ENCODE assay signal across 24 mouse cellular contexts in the genomic region with DNA sequence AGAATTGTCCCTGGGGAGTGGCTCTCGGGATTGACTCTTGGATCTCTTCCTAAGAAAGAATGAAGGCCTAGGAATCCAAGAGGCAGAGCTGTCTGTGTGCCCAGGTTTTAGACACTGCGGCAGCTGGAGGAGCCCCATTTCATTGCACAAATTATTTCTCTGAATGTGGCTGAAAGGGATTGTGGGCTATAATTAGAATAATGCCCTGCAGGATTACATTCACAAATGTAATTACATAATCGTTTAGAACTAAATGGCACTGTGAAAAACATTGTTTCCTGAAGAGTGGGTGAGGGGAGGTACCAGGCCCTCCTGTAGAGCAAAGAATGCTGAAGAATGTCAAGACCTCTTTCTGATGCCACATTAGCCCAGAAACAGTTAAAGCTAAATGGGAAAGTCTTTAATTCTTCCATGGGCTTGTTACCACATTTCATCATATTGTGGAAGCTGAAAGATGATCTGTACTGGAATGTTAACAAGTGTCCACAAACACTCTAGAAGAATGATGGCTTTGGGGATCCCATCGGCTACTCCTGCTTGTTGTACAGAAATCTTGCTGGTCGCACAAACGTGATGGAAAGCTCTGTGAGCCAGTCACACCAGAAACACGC. TPM values are rescaled to one million over a fixed set of nuclear protein-coding genes. Genes with fewer than 3 reads are reported as not detected.
DNase-seq lines count a peak whose midpoint lies in the region; ATAC-seq and TF ChIP-seq lines count a peak whose summit lies in the region.
"Had no signal": no experiment of that assay in that cellular context is flagged by ENCODE, and none has a peak within 500 bp of the region (broad histone marks: within the 10 kb centered on the region; RNA-seq: fewer than 3 reads in every experiment).

No protein-coding gene starts in this region.

- no peak for DNase-seq in forebrain, embryonic 11.5 days (ENCODE audit: low spot score)
- peak; percentile 27 for DNase-seq in midbrain, postnatal 0 days (ENCODE audit: low spot score)
- DNase-seq in midbrain, embryonic 11.5 days (ENCODE audit: low spot score, missing footprints), result no peak
- DNase-seq in brain, adult 2 months (ENCODE audit: low read depth, low spot score), result peak; percentile 10
- no peak for DNase-seq in left cerebral cortex, adult 8-10 months (ENCODE audit: low spot score in 2 of 2)
- DNase-seq: cerebellum, adult 11 months; cerebellum, postnatal 25 days; embryo, embryonic 11 days; gastrocnemius, adult 2 months; heart, postnatal 10 days; liver, embryonic 13.5 days; right cerebral cortex, adult 18-20 months; thymus, postnatal 14 days had no signal

- no peaks in the 10 kb centered on the region for H3K9me3 ChIP-seq in forebrain, embryonic 15.5 days
- H3K9me3 ChIP-seq in forebrain, embryonic 11.5 days (ENCODE audit: control insufficient read depth, low read length), result no peaks in the 10 kb centered on the region
- H3K9me3 ChIP-seq in midbrain, postnatal 0 days (ENCODE audit: low read length), result no peaks in the 10 kb centered on the region
- no peaks in the 10 kb centered on the region for H3K9me3 ChIP-seq in midbrain, embryonic 11.5 days (ENCODE audit: control insufficient read depth, low read length)
- no peaks in the 10 kb centered on the region for H3K9me3 ChIP-seq in neural tube, embryonic 15.5 days (replicated peaks)
- H3K9me3 ChIP-seq: hindbrain, embryonic 15.5 days; limb, embryonic 13.5 days; liver, embryonic 13.5 days; lung, embryonic 15.5 days; midbrain, embryonic 10.5 days had no signal

- no peak overlapping the region for H3K9ac ChIP-seq in forebrain, embryonic 15.5 days (replicated peaks)
- H3K9ac ChIP-seq in forebrain, embryonic 11.5 days (ENCODE audit: low read length), result no peak overlapping the region
- no peak overlapping the region for H3K9ac ChIP-seq in midbrain, postnatal 0 days (replicated peaks; ENCODE audit: low read length, poor library complexity, severe bottlenecking)
- H3K9ac ChIP-seq in midbrain, embryonic 11.5 days (ENCODE audit: low read length), result no peak overlapping the region
- H3K9ac ChIP-seq in neural tube, embryonic 15.5 days (replicated peaks), result no peak overlapping the region
- H3K9ac ChIP-seq: hindbrain, embryonic 15.5 days; limb, embryonic 13.5 days; liver, embryonic 13.5 days; lung, embryonic 15.5 days had no signal

- no peak for TF ChIP-seq CTCF in midbrain, postnatal 0 days (IDR thresholded peaks at IDR 0.05)

- H3K27me3 ChIP-seq in forebrain, embryonic 15.5 days, result no peaks in the 10 kb centered on the region
- no peaks in the 10 kb centered on the region for H3K27me3 ChIP-seq in forebrain, embryonic 11.5 days (ENCODE audit: control insufficient read depth, insufficient read depth, low read length)
- no peaks in the 10 kb centered on the region for H3K27me3 ChIP-seq in midbrain, postnatal 0 days (ENCODE audit: insufficient read depth, low read length)
- H3K27me3 ChIP-seq in midbrain, embryonic 11.5 days (ENCODE audit: control insufficient read depth, insufficient read depth, low read length), result no peaks in the 10 kb centered on the region
- no peaks in the 10 kb centered on the region for H3K27me3 ChIP-seq in neural tube, embryonic 15.5 days (replicated peaks)
- H3K27me3 ChIP-seq: hindbrain, embryonic 15.5 days; limb, embryonic 13.5 days; liver, embryonic 13.5 days; lung, embryonic 15.5 days; Patski had no signal

- H3K4me2 ChIP-seq in forebrain, embryonic 15.5 days (replicated peaks), result no peak overlapping the region
- no peak overlapping the region for H3K4me2 ChIP-seq in forebrain, embryonic 11.5 days (ENCODE audit: low read depth, low read length, severe bottlenecking)
- no peak overlapping the region for H3K4me2 ChIP-seq in midbrain, postnatal 0 days (ENCODE audit: low read depth, low read length, poor library complexity, severe bottlenecking)
- H3K4me2 ChIP-seq in midbrain, embryonic 11.5 days, result no peak overlapping the region
- no peak overlapping the region for H3K4me2 ChIP-seq in neural tube, embryonic 15.5 days
- H3K4me2 ChIP-seq: heart, embryonic 11.5 days; hindbrain, embryonic 15.5 days; limb, embryonic 13.5 days; liver, embryonic 13.5 days; lung, embryonic 15.5 days had no signal

- peaks cover 12% of the 10 kb centered on the region for H3K4me1 ChIP-seq in forebrain, embryonic 15.5 days
- H3K4me1 ChIP-seq in forebrain, embryonic 11.5 days (replicated peaks; ENCODE audit: control insufficient read depth, insufficient read depth, low read length), result no peaks in the 10 kb centered on the region
- no peaks in the 10 kb centered on the region for H3K4me1 ChIP-seq in midbrain, postnatal 0 days (ENCODE audit: insufficient read depth, low read length)
- no peaks in the 10 kb centered on the region for H3K4me1 ChIP-seq in midbrain, embryonic 11.5 days (ENCODE audit: control insufficient read depth, insufficient read depth, low read length)
- peaks cover 4% of the 10 kb centered on the region; the same call in 1 of the 2 replicates for H3K4me1 ChIP-seq in neural tube, embryonic 15.5 days
- H3K4me1 ChIP-seq: hindbrain, embryonic 15.5 days; limb, embryonic 13.5 days; liver, embryonic 13.5 days; lung, embryonic 15.5 days had no signal

- no peaks in the 10 kb centered on the region for H3K36me3 ChIP-seq in forebrain, embryonic 15.5 days
- no peaks in the 10 kb centered on the region for H3K36me3 ChIP-seq in forebrain, embryonic 11.5 days (ENCODE audit: control insufficient read depth, insufficient read depth, low read length)
- no peaks in the 10 kb centered on the region for H3K36me3 ChIP-seq in midbrain, postnatal 0 days (ENCODE audit: insufficient read depth, low read length)
- no peaks in the 10 kb centered on the region for H3K36me3 ChIP-seq in midbrain, embryonic 11.5 days (ENCODE audit: control insufficient read depth, insufficient read depth, low read length)
- no peaks in the 10 kb centered on the region for H3K36me3 ChIP-seq in neural tube, embryonic 15.5 days
- H3K36me3 ChIP-seq: hindbrain, embryonic 15.5 days; limb, embryonic 13.5 days; liver, embryonic 13.5 days; lung, embryonic 15.5 days; midbrain, embryonic 10.5 days had no signal

- 24% methylated on average over 7 of the region's 7 CpGs for WGBS in forebrain, embryonic 15.5 days
- WGBS in forebrain, embryonic 11.5 days, result 30% methylated on average over 7 of the region's 7 CpGs
- WGBS in midbrain, postnatal 0 days, result 51% methylated on average over 7 of the region's 7 CpGs
- WGBS in midbrain, embryonic 11.5 days, result 60% methylated on average over 7 of the region's 7 CpGs
- WGBS in neural tube, embryonic 15.5 days, result 46% methylated on average over 7 of the region's 7 CpGs

- peak; percentile 55; the same call in 1 of the 2 replicates for ATAC-seq in forebrain, embryonic 15.5 days (replicated peaks)
- ATAC-seq in forebrain, embryonic 11.5 days (replicated peaks; ENCODE audit: low FRiP score), result no peak; the same call in 1 of the 2 replicates
- no peak for ATAC-seq in midbrain, postnatal 0 days (ENCODE audit: low FRiP score)
- ATAC-seq in midbrain, embryonic 11.5 days (ENCODE audit: low FRiP score), result no peak
- ATAC-seq in neural tube, embryonic 15.5 days (ENCODE audit: low FRiP score), result peak; percentile 35; the same call in 1 of the 2 replicates
- ATAC-seq: intestine, postnatal 0 days; Patski had no signal

- no peak overlapping the region for H3K27ac ChIP-seq in forebrain, embryonic 15.5 days (replicated peaks)
- no peak overlapping the region for H3K27ac ChIP-seq in forebrain, embryonic 11.5 days (ENCODE audit: low read depth, low read length)
- H3K27ac ChIP-seq in midbrain, postnatal 0 days (ENCODE audit: low read depth, low read length), result no peak overlapping the region
- no peak overlapping the region for H3K27ac ChIP-seq in midbrain, embryonic 11.5 days (ENCODE audit: low read depth, low read length)
- no peak overlapping the region for H3K27ac ChIP-seq in neural tube, embryonic 15.5 days (replicated peaks)
- H3K27ac ChIP-seq: gastrocnemius, adult 2 months; hindbrain, embryonic 15.5 days; limb, embryonic 13.5 days; liver, embryonic 13.5 days; lung, embryonic 15.5 days; macrophage; midbrain, embryonic 10.5 days had no signal

- H3K4me3 ChIP-seq in forebrain, embryonic 15.5 days, result no peak overlapping the region
- H3K4me3 ChIP-seq in forebrain, embryonic 11.5 days (ENCODE audit: low read depth, low read length), result no peak overlapping the region
- no peak overlapping the region for H3K4me3 ChIP-seq in midbrain, postnatal 0 days (ENCODE audit: low read depth, low read length)
- H3K4me3 ChIP-seq in midbrain, embryonic 11.5 days (ENCODE audit: low read depth, low read length), result no peak overlapping the region
- H3K4me3 ChIP-seq in neural tube, embryonic 15.5 days (replicated peaks), result no peak overlapping the region
- H3K4me3 ChIP-seq: gastrocnemius, adult 2 months; hindbrain, embryonic 15.5 days; limb, embryonic 13.5 days; liver, embryonic 13.5 days; lung, embryonic 15.5 days; midbrain, embryonic 10.5 days had no signal

RNA-seq across cellular contexts. Expression of gene Vstm2b, which starts 24.6 kb away (rescaled TPM):
- polyA plus RNA-seq in forebrain, embryonic 15.5 days (2015; fragmentation: Nextera tagmentation; extraction: Ambion mirVana), result 18.0 and 19.1 TPM in 2 replicates
- 7.6 and 7.7 TPM in 2 replicates for polyA plus RNA-seq in forebrain, embryonic 11.5 days (2014; fragmentation: Nextera tagmentation; extraction: Ambion mirVana)
- total RNA-seq in midbrain, postnatal 0 days (2014; rRNA removed), result 82.7 and 102 TPM in 2 replicates
- polyA plus RNA-seq in midbrain, postnatal 0 days (2015; fragmentation: Nextera tagmentation; extraction: Ambion mirVana), result 30.4 and 31.1 TPM in 2 replicates
- polyA plus RNA-seq in midbrain, embryonic 11.5 days (2014; fragmentation: Nextera tagmentation; extraction: Ambion mirVana), result 11.9 and 12.5 TPM in 2 replicates
- polyA plus RNA-seq in neural tube, embryonic 15.5 days (2015; fragmentation: Nextera tagmentation; extraction: Ambion mirVana), result 27.2 and 38.3 TPM in 2 replicates
- total RNA-seq in left cerebral cortex, adult 8-10 months (2022), result 10 to 100 TPM; 47.9 to 49.3 (median 49.0) TPM
- total RNA-seq: granulocyte monocyte progenitor cell, adult 5-6 weeks had no signal
- polyA plus RNA-seq: liver, embryonic 13.5 days; macrophage had no signal

Comparison
In these comparisons a context has a peak if more than half of its experiments do, and no peak if none do; other contexts are left out.
1. ATAC-seq: peak in forebrain, embryonic 15.5 days (single experiment) and neural tube, embryonic 15.5 days (single experiment); none in forebrain, embryonic 11.5 days (single experiment), midbrain, postnatal 0 days (single experiment) and midbrain, embryonic 11.5 days (single experiment).
2. DNase-seq: peak in midbrain, postnatal 0 days (single experiment) and brain, adult 2 months (single experiment); none in forebrain, embryonic 11.5 days (single experiment), midbrain, embryonic 11.5 days (single experiment) and left cerebral cortex, adult 8-10 months (0 of 2).